Mouse (Mus musculus) kidney, adult 9 months (tissue): ENCODE data around the gene Olfr765.
A peak's percentile ranks its signal among the peaks of the same experiment; 100 is the strongest.
"Not testable (repeated sequence)": the region's sequence is repeated elsewhere in the genome, so short reads cannot be mapped to it uniquely, and the experiment has no call there.

Source experiments
- DNase-seq: peaks from one replicate; pipeline ENCODE4 v3.0.0; 2022

Olfr765 gene

DNA sequence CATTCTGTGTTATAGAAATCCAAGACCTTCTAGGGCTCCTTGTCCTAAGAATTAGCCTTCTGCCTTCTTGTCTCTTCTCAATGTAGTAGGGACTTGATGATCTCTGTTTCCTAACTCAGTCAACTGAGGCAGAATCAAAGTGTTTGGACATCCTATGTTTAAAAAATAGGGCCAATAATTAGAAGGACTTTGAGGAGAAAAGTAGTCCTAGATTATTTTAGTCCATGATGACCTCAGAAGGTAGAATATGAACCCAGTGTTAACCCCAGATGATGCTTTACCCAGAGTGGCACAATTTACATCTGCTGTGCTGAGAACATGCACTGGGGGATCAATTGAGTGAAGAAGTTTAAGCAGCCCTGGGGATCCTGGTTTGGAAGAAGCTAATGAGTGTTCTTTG is at the start of gene Olfr765:
Gene Olfr765, minus strand, starts transcription at position 101 of the 400 bp plus-strand sequence.
- not testable (repeated sequence) for DNase-seq

- no peak for DNase-seq
These were observed 49.5 kb upstream of the Olfr765 start, which contains the start of gene Olfr768 for GRCm38 (mm10) chr10:129099275-129099674. TSS of gene Olfr768 (minus strand) at chr10:129099375.

- not testable (repeated sequence) for DNase-seq
These were observed 33.0 kb upstream of the Olfr765 start, which contains the start of gene Olfr767 for GRCm38 (mm10) chr10:129082810-129083209. TSS of gene Olfr767 (minus strand) at chr10:129082910.

DNA sequence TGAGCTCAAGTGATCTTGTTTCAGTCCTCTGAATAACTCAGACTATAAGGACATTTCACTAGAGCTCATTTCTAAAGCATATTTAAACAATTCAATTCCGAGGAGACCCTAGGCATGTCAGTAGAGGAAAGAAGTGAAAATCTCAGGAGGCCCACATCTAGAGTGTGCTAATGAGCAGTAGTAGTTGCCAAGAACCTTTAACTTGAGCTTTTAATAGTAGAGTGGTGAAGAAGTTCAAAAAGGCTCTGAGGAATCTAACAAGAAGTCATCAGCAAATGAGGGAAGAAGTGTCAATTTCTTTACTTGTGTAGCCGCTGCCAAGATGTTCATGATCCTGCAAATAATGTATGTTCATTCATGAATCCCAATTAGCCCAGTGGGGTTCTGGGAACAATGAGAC is 19.1 kb upstream of the Olfr765 start, which contains the start of gene Olfr766-ps1:
Gene Olfr766-ps1, minus strand, starts transcription at position 101 of the 400 bp plus-strand sequence.
- DNase-seq = no peak

DNA sequence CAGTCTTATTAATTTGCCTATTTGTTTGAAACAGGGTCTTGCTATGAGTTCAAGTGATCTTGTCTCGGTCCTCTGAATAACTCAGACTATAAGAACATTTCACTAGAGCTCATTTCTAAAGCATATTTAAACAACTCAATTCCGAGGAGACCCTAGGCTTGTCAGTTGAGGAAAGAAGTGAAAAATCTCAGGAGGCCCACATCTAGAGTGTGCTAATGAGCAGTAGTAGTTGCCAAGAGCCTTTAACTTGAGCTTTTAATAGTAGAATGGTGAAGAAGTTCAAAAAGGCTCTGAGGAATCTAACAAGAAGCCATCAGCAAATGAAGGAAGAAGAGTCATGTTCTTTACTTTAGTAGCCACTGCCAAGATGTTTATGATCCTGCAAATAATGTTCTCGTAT is 10.0 kb downstream of the Olfr765 start, which contains the start of gene Olfr764-ps1:
Gene Olfr764-ps1, minus strand, starts transcription at position 101 of the 400 bp plus-strand sequence.
- no peak for DNase-seq

- no peak for DNase-seq
These were observed 21.5 kb downstream of the Olfr765 start for GRCm38 (mm10) chr10:129028343-129028742.

DNA sequence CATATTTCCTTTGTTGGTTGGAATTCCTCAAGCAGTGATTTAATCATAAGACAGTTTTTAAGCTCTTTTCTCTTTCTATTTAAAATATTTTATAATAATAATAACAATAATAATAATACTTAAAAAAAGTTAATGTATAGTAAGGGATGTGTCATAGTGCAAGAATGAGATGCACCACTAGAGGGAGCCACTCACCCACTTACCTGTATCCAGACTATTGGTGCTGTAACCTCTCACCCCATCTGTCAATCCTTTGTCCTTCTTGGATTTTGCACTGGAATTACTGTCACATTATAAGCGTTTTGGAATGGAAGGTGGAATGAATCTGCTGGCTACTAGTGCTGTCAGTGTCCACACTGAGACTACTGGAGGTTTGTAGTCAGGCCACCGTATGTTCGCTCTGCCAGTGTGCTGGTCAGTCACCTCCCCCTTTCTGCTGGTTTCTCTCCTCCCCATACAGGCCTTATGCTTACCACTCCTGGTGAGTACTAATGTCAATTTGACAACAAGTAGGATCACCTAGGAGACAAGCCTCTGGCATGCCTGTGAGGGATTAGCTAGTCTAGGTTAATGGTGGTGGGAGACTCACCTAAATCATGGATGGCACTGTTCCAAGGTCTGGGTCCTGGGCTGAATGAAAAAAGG is 23.7 kb downstream of the Olfr765 start:
- DNase-seq = peak; percentile 50

DNA sequence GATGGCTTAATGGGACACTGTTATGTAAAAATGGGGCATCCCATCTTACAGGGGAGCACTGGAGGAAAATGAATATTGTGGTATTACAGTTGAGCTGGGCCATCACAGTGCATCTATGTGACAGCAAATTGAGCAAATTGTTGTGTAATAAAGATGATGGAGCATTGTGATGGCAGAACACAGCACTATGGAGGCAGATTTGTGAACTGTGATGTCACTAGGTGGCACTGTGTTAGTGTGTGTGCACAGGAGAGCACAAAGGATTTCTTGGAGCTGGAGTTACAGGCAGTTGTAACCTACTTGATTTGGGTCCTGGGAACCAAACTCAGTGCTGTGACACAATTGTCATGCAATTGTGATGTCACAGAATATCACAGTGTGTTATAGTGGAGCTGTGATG is 26.5 kb downstream of the Olfr765 start:
- no peak for DNase-seq

GRCm38 (mm10) chr10:129014477-129014876 is 35.3 kb downstream of the Olfr765 start:
- DNase-seq = no peak

DNA sequence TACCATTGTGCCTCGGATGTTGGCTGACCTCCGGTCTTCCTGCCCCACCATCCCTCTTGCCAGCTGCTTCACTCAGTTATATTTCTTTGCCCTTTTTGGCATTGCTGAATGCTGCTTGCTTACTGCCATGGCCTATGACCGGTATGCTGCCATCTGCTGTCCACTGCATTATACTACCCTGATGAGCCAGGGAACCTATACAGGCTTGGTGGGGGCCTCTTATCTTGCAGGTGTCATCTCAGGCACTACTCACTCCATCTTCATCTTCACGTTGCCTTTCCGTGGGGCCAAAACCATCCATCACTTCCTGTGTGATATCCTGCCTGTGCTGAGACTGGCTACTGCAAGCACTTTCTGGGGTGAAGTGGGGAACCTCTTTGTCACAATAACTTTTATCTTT is 38.3 kb downstream of the Olfr765 start:
- DNase-seq = not testable (repeated sequence)

DNA sequence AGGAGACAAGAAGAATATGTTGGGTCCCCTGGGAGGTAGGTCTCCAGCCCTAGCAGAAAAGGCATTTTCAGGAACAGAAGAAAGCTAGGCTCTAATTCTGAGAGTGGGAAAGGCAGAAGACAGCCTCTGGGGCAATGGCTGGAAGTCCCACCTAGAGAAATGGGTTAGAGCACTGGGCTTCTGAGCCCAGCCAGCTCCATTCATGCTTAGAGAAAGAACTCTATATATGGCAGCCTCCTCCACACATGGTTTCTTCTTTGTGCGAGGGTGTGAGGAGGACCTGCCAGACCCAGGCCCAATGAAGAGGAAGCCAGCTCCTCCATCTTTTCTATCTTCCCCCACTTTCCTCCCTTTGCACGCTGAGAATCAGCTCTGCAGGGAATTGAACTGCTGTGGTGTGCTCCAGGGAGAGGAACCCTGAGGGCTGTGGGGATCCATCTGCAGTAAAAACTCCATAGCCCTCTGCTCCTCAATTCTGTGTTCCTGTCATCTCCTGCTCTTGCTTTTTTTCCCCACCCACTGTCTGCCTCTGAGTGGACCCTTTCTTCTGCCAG is 39.4 kb downstream of the Olfr765 start, which contains the start of gene Olfr763:
Gene Olfr763, plus strand, starts transcription at position 504 of the 554 bp plus-strand sequence.
- DNase-seq = no peak

GRCm38 (mm10) chr10:129004032-129004920 is 45.5 kb downstream of the Olfr765 start:
- no peak for DNase-seq

- no peak for DNase-seq
These were observed 53.2 kb downstream of the Olfr765 start for GRCm38 (mm10) chr10:128996523-128997040.

DNA sequence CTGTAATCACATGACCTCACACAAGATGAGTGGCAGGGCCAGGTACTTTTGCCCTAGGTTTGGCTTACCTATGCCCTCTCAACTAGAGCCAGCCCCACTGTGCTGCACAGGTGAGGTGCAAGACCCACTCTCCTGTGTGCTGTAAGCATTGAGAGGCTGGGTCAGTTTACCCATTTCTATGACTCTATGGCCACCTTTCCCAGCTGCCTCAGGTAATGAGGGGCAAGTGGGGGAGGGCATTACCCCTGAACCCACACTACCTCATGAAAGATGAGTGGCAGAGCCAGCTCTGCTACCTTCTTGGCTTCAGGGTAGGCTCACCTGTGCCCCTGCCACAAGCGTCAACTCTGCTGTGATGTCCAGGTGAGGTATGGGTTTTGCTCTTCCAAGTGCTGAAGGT is 54.0 kb downstream of the Olfr765 start:
- no peak for DNase-seq
